ENCODE assay signal across 7 mouse cellular contexts in the genomic region with DNA sequence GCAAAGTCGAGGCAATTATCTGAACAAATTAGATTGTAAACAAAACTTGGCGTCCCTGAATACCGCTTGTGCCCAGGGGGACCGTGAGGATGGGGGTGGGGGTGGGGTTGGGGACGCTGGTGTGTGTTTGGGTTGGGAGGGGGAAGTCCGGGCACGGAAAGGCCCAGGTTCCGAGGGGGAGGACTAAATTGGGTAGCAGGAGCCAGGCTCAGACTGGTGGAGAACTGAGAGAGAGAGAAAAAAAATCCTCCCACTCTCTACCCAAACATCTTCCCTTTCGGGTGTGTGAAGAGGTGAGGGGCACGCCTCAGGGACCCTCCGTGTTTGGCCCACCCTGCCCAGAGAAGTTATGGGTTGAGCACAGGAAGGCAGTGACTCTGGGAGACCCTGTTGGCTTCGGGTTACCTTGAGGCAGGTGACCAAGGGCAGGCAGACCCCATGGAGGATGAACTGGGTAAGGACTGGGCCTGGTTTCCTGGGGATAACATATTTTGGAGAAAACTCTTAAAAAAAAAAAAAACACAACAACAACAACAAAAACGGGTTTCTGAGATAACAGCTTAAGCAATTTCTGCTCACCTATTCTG. TPM values are rescaled to one million over a fixed set of nuclear protein-coding genes. Genes with fewer than 3 reads are reported as not detected.
DNase-seq lines count a peak whose midpoint lies in the region; ATAC-seq and TF ChIP-seq lines count a peak whose summit lies in the region.

No protein-coding gene starts in this region.

- intact Hi-C loops in left cerebral cortex, postnatal 14 days (cut with DNase I) = loop anchor here (1.0 kb wide), 1 partner anchor 117 kb away; no protein-coding TSS in a partner anchor

- TF ChIP-seq EP300 in liver, embryonic 14.5 days (IDR thresholded peaks at IDR 0.05; ENCODE audit: low read depth) = no peak

- no peak for TF ChIP-seq CTCF in liver, embryonic 14.5 days (IDR thresholded peaks at IDR 0.05; ENCODE audit: low read depth)

- no peak for ATAC-seq in forebrain, embryonic 14.5 days
- ATAC-seq in liver, embryonic 14.5 days (ENCODE audit: insufficient read depth) = no peak

- H3K27me3 ChIP-seq in forebrain, embryonic 14.5 days (replicated peaks; ENCODE audit: control insufficient read depth, insufficient read depth, low read length) = 0 out of 2 replicates have a peak, but pooled peaks cover 12% of the 10 kb centered on the region
- H3K27me3 ChIP-seq in liver, embryonic 14.5 days (ENCODE audit: control insufficient read depth, insufficient read depth, low read length) = peaks cover 34% of the 10 kb centered on the region

- peak; percentile 21 for DNase-seq in thymus, postnatal 4 days
- DNase-seq in thymus, postnatal 0 days (ENCODE audit: low spot score) = no peak
- DNase-seq in forebrain, embryonic 14.5 days (ENCODE audit: low spot score) = no peak
- no peak for DNase-seq in liver, embryonic 14.5 days (ENCODE audit: low read depth in 3 of 3, low spot score in 3 of 3)
- no peak for DNase-seq in frontal cortex, adult 2 months (ENCODE audit: extremely low spot score in 1 of 2, low spot score in 1 of 2)
- DNase-seq in spleen, adult 18-20 months = no peak
- no peak for DNase-seq in left cerebral cortex, postnatal 14 days (ENCODE audit: low spot score in 2 of 2)

- H3K9me3 ChIP-seq in forebrain, embryonic 14.5 days (replicated peaks; ENCODE audit: control insufficient read depth, low read length) = no peaks in the 10 kb centered on the region
- no peaks in the 10 kb centered on the region for H3K9me3 ChIP-seq in liver, embryonic 14.5 days (ENCODE audit: control insufficient read depth, low read length)

- 3% methylated on average over 13 of the region's 13 CpGs for WGBS in forebrain, embryonic 14.5 days
- WGBS in liver, embryonic 14.5 days (ENCODE audit: insufficient replicate concordance) = 3% methylated on average over 13 of the region's 13 CpGs

- no peaks in the 10 kb centered on the region for H3K36me3 ChIP-seq in forebrain, embryonic 14.5 days (ENCODE audit: control insufficient read depth, insufficient read depth, low read length)
- H3K36me3 ChIP-seq in liver, embryonic 14.5 days (replicated peaks; ENCODE audit: control insufficient read depth, insufficient read depth, low read depth) = no peaks in the 10 kb centered on the region

- peaks cover 16% of the 10 kb centered on the region for H3K4me1 ChIP-seq in forebrain, embryonic 14.5 days (ENCODE audit: control insufficient read depth, insufficient read depth, low read length)
- peaks cover 0 to 14% of the 10 kb centered on the region in 2 experiments; a peak in 3 of 4 replicates for H3K4me1 ChIP-seq in liver, embryonic 14.5 days (replicated peaks; ENCODE audit: control insufficient read depth in 2 of 2, insufficient read depth in 2 of 2, low read length in 1 of 2)

- H3K27ac ChIP-seq in forebrain, embryonic 14.5 days (ENCODE audit: low read depth, low read length) = peak overlapping the region; percentile 95
- H3K27ac ChIP-seq in liver, embryonic 14.5 days = no peak overlapping the region

- peak overlapping the region; percentile 82 for H3K9ac ChIP-seq in forebrain, embryonic 14.5 days (ENCODE audit: low read length)
- H3K9ac ChIP-seq in liver, embryonic 14.5 days (replicated peaks) = peak overlapping the region; percentile 61

- peak overlapping the region; percentile 87 for H3K4me3 ChIP-seq in forebrain, embryonic 14.5 days (ENCODE audit: low read depth, low read length)
- H3K4me3 ChIP-seq in liver, embryonic 14.5 days (ENCODE audit: insufficient read depth in 1 of 2, low read depth in 2 of 2, low read length in 2 of 2) = peak overlapping the region; percentile 67 to 68

- peak overlapping the region; percentile 93 for H3K4me2 ChIP-seq in forebrain, embryonic 14.5 days (ENCODE audit: low read length)
- peak overlapping the region; percentile 82 for H3K4me2 ChIP-seq in liver, embryonic 14.5 days (ENCODE audit: low read depth)

RNA-seq across cellular contexts. Expression of a gene that starts 1.0 kb away (rescaled TPM):
- polyA plus RNA-seq in thymus, postnatal 0 days (2015; fragmentation: Nextera tagmentation; extraction: Ambion mirVana) = 18.0 TPM in 2 replicates
- 20.3 and 29.9 TPM in 2 replicates for polyA plus RNA-seq in forebrain, embryonic 14.5 days (2014; fragmentation: Nextera tagmentation; extraction: Ambion mirVana)
- 9.4 and 10.1 TPM in 2 replicates for polyA plus RNA-seq in liver, embryonic 14.5 days (2012; rRNA removed)
- polyA plus RNA-seq in liver, embryonic 14.5 days (2014; fragmentation: Nextera tagmentation; extraction: Ambion mirVana) = 3.5 and 4.7 TPM in 2 replicates
- 41.7 and 50.1 TPM in 2 replicates for polyA plus RNA-seq in frontal cortex, adult 2 months (2012; rRNA removed)
- 10 to 100 TPM; 43.1 to 55.1 TPM for total RNA-seq in left cerebral cortex, postnatal 14 days (2021)
